33 mouse cellular contexts compared by ENCODE assay signal in the genomic region with DNA sequence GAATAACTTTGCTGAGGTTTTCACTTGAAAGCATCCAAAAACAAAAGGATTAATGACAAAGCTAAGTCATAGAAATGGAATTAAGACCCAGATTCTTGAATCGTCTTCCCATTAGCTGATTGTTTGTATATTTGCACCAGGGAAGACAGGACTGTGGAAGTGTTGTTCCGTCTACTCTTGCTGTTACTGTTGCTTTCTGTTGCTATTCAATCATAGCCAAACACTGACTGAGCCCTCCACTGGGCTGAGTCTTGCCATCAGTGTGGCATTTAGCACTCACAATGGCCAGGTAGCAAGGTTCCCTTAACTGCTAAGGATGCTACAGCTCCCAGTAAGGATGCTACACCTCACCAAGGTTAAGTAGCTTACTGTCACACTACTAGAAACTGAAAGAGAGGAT. TPM values are rescaled to one million over a fixed set of nuclear protein-coding genes. Genes with fewer than 3 reads are reported as not detected.
"Had no signal": no experiment of that assay in that cellular context is flagged by ENCODE, and none has a peak within 500 bp of the region (broad histone marks: within the 10 kb centered on the region; RNA-seq: fewer than 3 reads in every experiment).

No protein-coding gene starts in this region.

- H3K9me3 ChIP-seq: limb, embryonic 10.5 days; limb, embryonic 12.5 days; limb, embryonic 13.5 days; limb, embryonic 15.5 days; liver, embryonic 12.5 days; liver, embryonic 13.5 days; liver, embryonic 15.5 days; lung, embryonic 15.5 days; megakaryocyte, embryonic 14.5 days; midbrain, embryonic 10.5 days; midbrain, embryonic 12.5 days; midbrain, embryonic 13.5 days; midbrain, embryonic 15.5 days; neural tube, embryonic 12.5 days had no signal

- DNase-seq: left cerebral cortex, postnatal 4 days; liver; liver, embryonic 13.5 days; liver, postnatal 0 days; lung, adult 18-20 months; lung, adult 2 months; lung, embryonic 14.5 days; lung, postnatal 10 days; lung, postnatal 14 days; lung, postnatal 36 days; lung, postnatal 4 days; midbrain, embryonic 14.5 days had no signal

- H3K36me3 ChIP-seq: limb, embryonic 10.5 days; limb, embryonic 12.5 days; limb, embryonic 13.5 days; limb, embryonic 15.5 days; liver, embryonic 12.5 days; liver, embryonic 13.5 days; liver, embryonic 15.5 days; lung, embryonic 15.5 days; midbrain, embryonic 10.5 days; midbrain, embryonic 12.5 days; midbrain, embryonic 13.5 days; midbrain, embryonic 15.5 days; neural tube, embryonic 12.5 days had no signal

- H3K9ac ChIP-seq: limb, embryonic 12.5 days; limb, embryonic 13.5 days; limb, embryonic 15.5 days; liver, embryonic 12.5 days; liver, embryonic 13.5 days; liver, embryonic 14.5 days; liver, embryonic 15.5 days; liver, postnatal 0 days; lung, embryonic 14.5 days; lung, embryonic 15.5 days; midbrain, embryonic 12.5 days; midbrain, embryonic 13.5 days; midbrain, embryonic 15.5 days; neural tube, embryonic 12.5 days had no signal

- ATAC-seq: liver, embryonic 12.5 days; liver, postnatal 0 days; lung, postnatal 0 days; midbrain, embryonic 13.5 days; midbrain, embryonic 15.5 days; midbrain, embryonic 16.5 days had no signal

- H3K4me2 ChIP-seq: limb, embryonic 12.5 days; limb, embryonic 13.5 days; limb, embryonic 15.5 days; liver, embryonic 11.5 days; liver, embryonic 12.5 days; liver, embryonic 13.5 days; liver, embryonic 15.5 days; lung, embryonic 14.5 days; lung, embryonic 15.5 days; midbrain, embryonic 11.5 days; midbrain, embryonic 12.5 days; midbrain, embryonic 13.5 days; midbrain, embryonic 15.5 days; neural tube, embryonic 12.5 days had no signal

- H3K4me3 ChIP-seq: limb, embryonic 10.5 days; limb, embryonic 12.5 days; limb, embryonic 13.5 days; limb, embryonic 15.5 days; liver, embryonic 12.5 days; liver, embryonic 13.5 days; liver, embryonic 15.5 days; lung, embryonic 15.5 days; megakaryocyte, embryonic 14.5 days; midbrain, embryonic 10.5 days; midbrain, embryonic 12.5 days; midbrain, embryonic 13.5 days; midbrain, embryonic 15.5 days; myocyte; neural tube, embryonic 12.5 days had no signal

- H3K27me3 ChIP-seq: limb, embryonic 12.5 days; limb, embryonic 13.5 days; limb, embryonic 15.5 days; liver, embryonic 12.5 days; liver, embryonic 13.5 days; liver, embryonic 15.5 days; lung, embryonic 15.5 days; midbrain, embryonic 12.5 days; midbrain, embryonic 13.5 days; midbrain, embryonic 15.5 days; neural tube, embryonic 12.5 days had no signal

- H3K4me1 ChIP-seq: limb, embryonic 10.5 days; limb, embryonic 12.5 days; limb, embryonic 13.5 days; limb, embryonic 15.5 days; liver, embryonic 12.5 days; liver, embryonic 13.5 days; liver, embryonic 15.5 days; lung, embryonic 15.5 days; megakaryocyte, embryonic 14.5 days; midbrain, embryonic 10.5 days; midbrain, embryonic 12.5 days; midbrain, embryonic 13.5 days; midbrain, embryonic 15.5 days; neural tube, embryonic 12.5 days had no signal

- H3K27ac ChIP-seq: limb, embryonic 10.5 days; limb, embryonic 12.5 days; limb, embryonic 13.5 days; limb, embryonic 15.5 days; liver, embryonic 12.5 days; liver, embryonic 13.5 days; liver, embryonic 14.5 days; liver, embryonic 15.5 days; lung, embryonic 15.5 days; macrophage; midbrain, embryonic 10.5 days; midbrain, embryonic 12.5 days; midbrain, embryonic 13.5 days; midbrain, embryonic 15.5 days; neural tube, embryonic 12.5 days had no signal

RNA-seq across cellular contexts. Expression of gene Slc1a1, which starts 25.4 kb away (rescaled TPM):
- polyA plus RNA-seq: liver, adult 2 months; liver, embryonic 14.5 days; macrophage; myocyte had no signal
